Comparison of ENCODE assay signal across 13 mouse cellular contexts in the genomic region with DNA sequence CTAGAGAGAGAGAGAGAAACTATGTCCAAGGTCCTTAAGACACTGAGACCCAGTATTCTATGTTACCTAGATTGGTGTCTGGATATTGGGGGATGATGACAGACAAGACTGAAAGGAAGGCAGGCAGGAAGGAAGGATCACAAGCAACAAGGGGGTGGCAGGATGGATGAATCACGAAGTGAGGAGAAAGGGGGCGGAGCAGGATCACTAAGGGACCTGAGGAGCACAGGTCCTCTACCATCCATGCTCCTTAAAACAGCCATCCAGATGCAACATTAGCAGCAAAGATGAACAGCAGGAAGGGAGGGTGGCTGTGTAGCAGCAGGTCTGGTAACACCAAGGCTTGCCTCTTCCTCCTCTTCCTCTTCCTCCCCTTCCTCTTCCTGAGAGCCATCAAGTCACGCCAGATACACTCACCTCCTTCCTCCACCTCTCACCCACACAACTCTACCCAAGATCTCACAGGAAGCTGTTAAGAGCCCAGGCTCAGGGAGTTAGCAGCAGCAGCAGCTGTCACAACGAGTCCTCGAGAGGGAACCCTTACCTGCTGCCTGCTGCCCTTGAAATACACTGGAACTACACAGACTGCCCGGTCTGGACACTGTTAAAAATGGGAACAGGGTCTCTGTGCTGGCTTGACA. TPM values are rescaled to one million over a fixed set of nuclear protein-coding genes. Genes with fewer than 3 reads are reported as not detected.
DNase-seq lines count a peak whose midpoint lies in the region; ATAC-seq and TF ChIP-seq lines count a peak whose summit lies in the region.
"Had no signal": no experiment of that assay in that cellular context is flagged by ENCODE, and none has a peak within 500 bp of the region (broad histone marks: within the 10 kb centered on the region; RNA-seq: fewer than 3 reads in every experiment).

No protein-coding gene starts in this region.

- DNase-seq in left cerebral cortex, adult 2 months (ENCODE audit: extremely low spot score in 1 of 2, low spot score in 2 of 2): no peak
- no peak for DNase-seq in left cerebral cortex, postnatal 10 days (ENCODE audit: extremely low spot score in 1 of 2, low spot score in 2 of 2)
- peak; percentile 46 for DNase-seq in CD4-positive, CD25-positive, alpha-beta regulatory T cell, adult 2 months (ENCODE audit: low read depth, low spot score)
- no peak for DNase-seq in urinary bladder, postnatal 14 days (ENCODE audit: low spot score)
- no peak for DNase-seq in kidney, postnatal 10 days
- DNase-seq: cerebellum, adult 9-10 months; kidney, adult 11 months; liver; lung, adult 2 months had no signal

- H3K4me3 ChIP-seq in left cerebral cortex, adult 2 months: no peak overlapping the region
- H3K4me3 ChIP-seq: hindbrain, embryonic 12.5 days had no signal

- no peak for TF ChIP-seq CTCF in left cerebral cortex, adult 2 months (IDR thresholded peaks at IDR 0.05)

- ATAC-seq in granulocyte monocyte progenitor cell, adult 5-6 weeks (replicated peaks; ENCODE audit: poor library complexity, severe bottlenecking): peak; percentile 12
- ATAC-seq in neutrophil, adult 5-6 weeks (ENCODE audit: extremely low read depth, insufficient number of reproducible peaks, low FRiP score, poor library complexity, severe bottlenecking): peak; percentile 14; the same call in 1 of the 2 replicates

- intact Hi-C loops in left cerebral cortex, adult 2 months (cut with DNase I): loop anchor here (2.0 kb wide), 1 partner anchor 48 kb away; no protein-coding TSS in a partner anchor
- intact Hi-C loops in left cerebral cortex, postnatal 10 days (cut with DNase I): no loop called here

- peak overlapping the region; percentile 82 for H3K27ac ChIP-seq in left cerebral cortex, adult 2 months
- H3K27ac ChIP-seq: hindbrain, embryonic 12.5 days; macrophage had no signal

RNA-seq across cellular contexts. Expression of a gene that starts 17.7 kb away (rescaled TPM):
- 1 to 10 TPM; 6.7 to 6.8 TPM for total RNA-seq in left cerebral cortex, adult 2 months (2021)
- total RNA-seq in left cerebral cortex, postnatal 10 days (2021): 1 to 10 TPM; 6.9 to 7.0 TPM
- total RNA-seq in granulocyte monocyte progenitor cell, adult 5-6 weeks (2014; fragmentation: Nextera tagmentation): 4.9 and 6.7 TPM in 2 replicates
- 7.5 and 8.9 TPM in 2 replicates for total RNA-seq in granulocyte monocyte progenitor cell, adult 5-6 weeks (2017)
- total RNA-seq in neutrophil, adult 5-6 weeks (2017): 19.1 and 23.9 TPM in 2 replicates

RNA-seq across cellular contexts. Expression of a gene that starts 46.1 kb away (rescaled TPM):
- 10 to 100 TPM; 14.6 to 18.6 TPM for total RNA-seq in left cerebral cortex, adult 2 months (2021)
- 1 to 10 TPM; 5.4 to 9.2 TPM for total RNA-seq in left cerebral cortex, postnatal 10 days (2021)
- not detected in 2 replicates for total RNA-seq in granulocyte monocyte progenitor cell, adult 5-6 weeks (2014; fragmentation: Nextera tagmentation)
- 0.82 and 2.4 TPM in 2 replicates for total RNA-seq in granulocyte monocyte progenitor cell, adult 5-6 weeks (2017)
- 62.1 and 76.2 TPM in 2 replicates for total RNA-seq in neutrophil, adult 5-6 weeks (2017)
